Mouse (Mus musculus) limb, embryonic 11.5 days (tissue): Measurements from ENCODE around the gene Gm17657. TPM values are rescaled to one million over a fixed set of nuclear protein-coding genes. Genes with fewer than 3 reads are reported as not detected.

ENCODE experiments used
- ATAC-seq: fragments of 200-750 bp; cut with Nextera tagmentation; 2 replicates; pipeline ENCODE4 v1.8.0; 2017; ENCODE audit warnings: low read depth; ENCODE audit not compliant: insufficient number of reproducible peaks, low FRiP score, low TSS enrichment
- DNase-seq: peaks from one replicate; pipeline ENCODE4 v3.0.0-alpha.2; 2015; ENCODE audit warnings: low spot score
- H3K27ac ChIP-seq: fragments of 300-500 bp; sonication (generic); replicated peaks from 2 replicates; pipeline ENCODE4 v1.5.1; 2014; ENCODE audit warnings: low read depth, mild to moderate bottlenecking, low read length
- H3K27me3 ChIP-seq: fragments of 300-500 bp; sonication (generic); 2 replicates; pipeline ENCODE4 v1.6.1; 2014; ENCODE audit warnings: mild to moderate bottlenecking, low read length, mixed read lengths; ENCODE audit not compliant: control insufficient read depth, insufficient read depth
- H3K36me3 ChIP-seq: fragments of 300-500 bp; sonication (generic); 2 replicates; pipeline ENCODE4 v1.6.1; 2014; ENCODE audit warnings: mild to moderate bottlenecking, low read length, moderate library complexity, mixed read lengths; ENCODE audit not compliant: control insufficient read depth, insufficient read depth
- H3K4me1 ChIP-seq: fragments of 300-500 bp; sonication (generic); 2 replicates; pipeline ENCODE4 v1.6.1; 2014; ENCODE audit warnings: low read length, mixed read lengths; ENCODE audit not compliant: control insufficient read depth, insufficient read depth
- H3K4me2 ChIP-seq: fragments of 300-500 bp; sonication (generic); 2 replicates; pipeline ENCODE4 v1.6.1; 2014; ENCODE audit warnings: low read depth, mild to moderate bottlenecking, moderate library complexity; ENCODE audit not compliant: severe bottlenecking
- H3K4me3 ChIP-seq: fragments of 300-500 bp; sonication (generic); 2 replicates; pipeline ENCODE4 v1.5.1; 2014; ENCODE audit warnings: low read depth, low read length
- H3K9ac ChIP-seq: fragments of 300-500 bp; sonication (generic); 2 replicates; pipeline ENCODE4 v1.6.1; 2014; ENCODE audit warnings: mild to moderate bottlenecking, low read length
- H3K9me3 ChIP-seq: fragments of 300-500 bp; sonication (generic); 2 replicates; pipeline ENCODE4 v1.6.1; 2016; ENCODE audit warnings: low read length; ENCODE audit not compliant: control insufficient read depth
- WGBS: fragments of 180-500 bp; shearing (Covaris S2); extraction: QIAGEN DNeasy Blood & Tissue Kit; methylation state at CpG from one replicate; pipeline ENCODE4 v1.1.7; 2014; 5-methylcytosine and 5-hydroxymethylcytosine counted together
- polyA plus RNA-seq: library from polyadenylated mRNA; unstranded; fragments of >200 nt; fragmentation: Nextera tagmentation; extraction: Ambion mirVana; gene quantifications from 2 replicates; pipeline ENCODE4 v1.2.1, GENCODE M21; 2014

Gm17657 gene
- polyA plus RNA-seq, 1 experiment from 2014 or later = not detected

GRCm38 (mm10) chr17:29584306-29584705 lies 34.9 kb upstream of the Gm17657 start:
- no peak overlapping the region for H3K4me2 ChIP-seq
- peaks cover 4% of the 10 kb centered on the region for H3K4me1 ChIP-seq
- no peaks in the 10 kb centered on the region for H3K27me3 ChIP-seq
- no peak overlapping the region for H3K9ac ChIP-seq
- ATAC-seq = no peak
- H3K36me3 ChIP-seq = 0 out of 2 replicates have a peak, but pooled peaks cover 2% of the 10 kb centered on the region
- no peak for DNase-seq
- H3K9me3 ChIP-seq = no peaks in the 10 kb centered on the region
- no peak overlapping the region for H3K4me3 ChIP-seq
- 73% methylated on average over 5 of the region's 5 CpGs for WGBS
- no peak overlapping the region for H3K27ac ChIP-seq

- Histone ChIP-seq H3K9me3 (no peaks in the 10 kb centered on the region), H3K9ac (no peak overlapping the region), H3K27me3 (no peaks in the 10 kb centered on the region), H3K36me3 (0 out of 2 replicates have a peak, but pooled peaks cover 2% of the 10 kb centered on the region), H3K4me3 (no peak overlapping the region), H3K4me1 (no peaks in the 10 kb centered on the region), H3K4me2 (no peak overlapping the region), H3K27ac (no peak overlapping the region)
- DNase-seq (no peak), ATAC-seq (no peak)
- 87% methylated on average over 5 of the region's 5 CpGs for WGBS
Observed at GRCm38 (mm10) chr17:29583569-29583968, 34.1 kb upstream of the Gm17657 start.

GRCm38 (mm10) chr17:29579579-29580126 lies 30.2 kb upstream of the Gm17657 start:
- no peak overlapping the region for H3K4me2 ChIP-seq
- H3K4me3 ChIP-seq = no peak overlapping the region
- ATAC-seq = no peak
- H3K36me3 ChIP-seq = peaks cover 2% of the 10 kb centered on the region; the same call in 1 of the 2 replicates
- H3K4me1 ChIP-seq = no peaks in the 10 kb centered on the region
- H3K27me3 ChIP-seq = no peaks in the 10 kb centered on the region
- no peak overlapping the region for H3K27ac ChIP-seq
- 90% methylated on average over 4 of the region's 4 CpGs for WGBS
- H3K9me3 ChIP-seq = no peaks in the 10 kb centered on the region
- no peak for DNase-seq
- H3K9ac ChIP-seq = no peak overlapping the region

GRCm38 (mm10) chr17:29569831-29570230 lies 20.4 kb upstream of the Gm17657 start:
- Histone ChIP-seq H3K27me3 (no peaks in the 10 kb centered on the region), H3K9me3 (no peaks in the 10 kb centered on the region), H3K27ac (no peak overlapping the region), H3K4me3 (no peak overlapping the region), H3K4me2 (no peak overlapping the region), H3K36me3 (peaks cover 2% of the 10 kb centered on the region; the same call in 1 of the 2 replicates), H3K4me1 (no peaks in the 10 kb centered on the region), H3K9ac (no peak overlapping the region)
- ATAC-seq = no peak
- no peak for DNase-seq
- 87% methylated on average over 6 of the region's 6 CpGs for WGBS

- H3K9me3 ChIP-seq = no peaks in the 10 kb centered on the region
- H3K4me1 ChIP-seq = no peaks in the 10 kb centered on the region
- 83% methylated on average over 15 of the region's 15 CpGs for WGBS
- H3K4me3 ChIP-seq = no peak overlapping the region
- H3K27ac ChIP-seq = no peak overlapping the region
- H3K9ac ChIP-seq = no peak overlapping the region
- no peak overlapping the region for H3K4me2 ChIP-seq
- H3K36me3 ChIP-seq = peaks cover 2% of the 10 kb centered on the region; the same call in 1 of the 2 replicates
- no peaks in the 10 kb centered on the region for H3K27me3 ChIP-seq
- DNase-seq = no peak
- no peak for ATAC-seq
Observed at GRCm38 (mm10) chr17:29568435-29568834, 19.0 kb upstream of the Gm17657 start.

GRCm38 (mm10) chr17:29565521-29565920 lies 16.1 kb upstream of the Gm17657 start:
- Histone ChIP-seq H3K4me2 (no peak overlapping the region), H3K9ac (no peak overlapping the region), H3K9me3 (no peaks in the 10 kb centered on the region), H3K27ac (no peak overlapping the region), H3K4me1 (no peaks in the 10 kb centered on the region), H3K27me3 (no peaks in the 10 kb centered on the region), H3K4me3 (no peak overlapping the region), H3K36me3 (peaks cover 2% of the 10 kb centered on the region; the same call in 1 of the 2 replicates)
- DNase-seq = no peak
- no peak for ATAC-seq
- 95% methylated on average over 5 of the region's 5 CpGs for WGBS

- no peak for DNase-seq
- Histone ChIP-seq H3K4me1 (no peaks in the 10 kb centered on the region; the same call in 1 of the 2 replicates), H3K27me3 (no peaks in the 10 kb centered on the region), H3K4me2 (no peak overlapping the region), H3K36me3 (no peaks in the 10 kb centered on the region), H3K9me3 (no peaks in the 10 kb centered on the region), H3K9ac (peak overlapping the region; percentile 30; the same call in 1 of the 2 replicates), H3K4me3 (no peak overlapping the region), H3K27ac (no peak overlapping the region)
- 83% methylated on average over 5 of the region's 5 CpGs for WGBS
- no peak for ATAC-seq
Observed at GRCm38 (mm10) chr17:29558476-29558875, 9.0 kb upstream of the Gm17657 start.

GRCm38 (mm10) chr17:29556893-29557292 lies 7.5 kb upstream of the Gm17657 start:
- 84% methylated on average over 7 of the region's 7 CpGs for WGBS
- H3K27ac ChIP-seq = no peak overlapping the region
- no peaks in the 10 kb centered on the region for H3K27me3 ChIP-seq
- no peak for DNase-seq
- H3K4me2 ChIP-seq = no peak overlapping the region
- no peak overlapping the region for H3K4me3 ChIP-seq
- H3K4me1 ChIP-seq = no peaks in the 10 kb centered on the region; the same call in 1 of the 2 replicates
- no peaks in the 10 kb centered on the region for H3K36me3 ChIP-seq
- H3K9ac ChIP-seq = no peak overlapping the region
- no peaks in the 10 kb centered on the region for H3K9me3 ChIP-seq
- ATAC-seq = no peak

- Histone ChIP-seq H3K4me1 (no peaks in the 10 kb centered on the region; the same call in 1 of the 2 replicates), H3K27me3 (no peaks in the 10 kb centered on the region), H3K27ac (no peak overlapping the region), H3K9ac (no peak overlapping the region), H3K4me3 (no peak overlapping the region), H3K4me2 (no peak overlapping the region), H3K9me3 (no peaks in the 10 kb centered on the region), H3K36me3 (no peaks in the 10 kb centered on the region)
- no peak for ATAC-seq
- no peak for DNase-seq
- WGBS = 91% methylated on average over 10 of the region's 10 CpGs
Observed at GRCm38 (mm10) chr17:29556456-29556855, 7.0 kb upstream of the Gm17657 start.
